Mouse (Mus musculus): ENCODE measurements at regions not wholly inside any gene's neighbourhood (a gene's known extent, or its start where the extent isn't known, plus 50 kb on each side); places are given as distances from the start of the nearest gene placed in this dataset.

DNA sequence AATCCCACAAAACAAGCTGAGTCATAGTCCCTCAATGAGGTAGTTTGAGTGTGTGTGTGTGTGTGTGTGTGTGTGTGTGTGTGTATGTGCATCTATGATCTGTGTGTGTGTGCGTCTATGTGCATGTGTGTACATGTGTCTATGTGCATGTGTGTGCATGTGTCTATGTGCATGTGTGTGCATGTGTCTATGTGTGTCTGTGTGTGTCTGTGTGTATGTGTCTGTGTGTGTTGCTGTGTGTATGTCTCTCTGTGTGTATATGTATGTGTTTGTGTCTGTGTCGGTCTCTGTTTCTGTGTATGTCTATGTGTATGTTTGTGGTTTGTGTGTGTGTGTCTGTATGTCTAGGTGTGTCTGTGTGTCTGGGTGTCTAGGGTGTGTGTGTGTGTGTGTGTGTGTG lies 309.1 kb upstream of the Brinp3 start:
- DNase-seq (ENCODE audit: low spot score): no peak

DNA sequence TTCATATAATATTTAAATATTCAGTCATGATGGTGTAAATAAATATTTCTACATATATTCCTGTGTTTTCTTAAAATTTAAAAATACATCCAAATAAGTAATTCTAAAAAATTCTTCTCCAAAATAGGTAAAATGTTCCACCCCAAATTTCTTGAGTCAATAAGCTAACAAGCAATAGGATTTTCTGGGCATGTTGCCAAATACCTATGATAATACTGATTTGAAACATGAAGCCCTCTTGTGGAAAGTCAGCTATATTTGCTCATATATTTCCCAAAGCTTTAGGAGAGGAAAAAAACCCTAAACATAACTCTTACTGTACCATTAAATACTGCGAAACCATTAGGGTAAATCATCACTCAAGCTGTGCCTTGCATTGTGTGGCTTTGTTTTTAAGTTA lies 282.9 kb upstream of the Brinp3 start:
- DNase-seq (ENCODE audit: low spot score): peak; percentile 51

- no peak for DNase-seq (ENCODE audit: low spot score)
Observed at GRCm38 (mm10) chr1:146231487-146232466, 262.8 kb upstream of the Brinp3 start.

DNA sequence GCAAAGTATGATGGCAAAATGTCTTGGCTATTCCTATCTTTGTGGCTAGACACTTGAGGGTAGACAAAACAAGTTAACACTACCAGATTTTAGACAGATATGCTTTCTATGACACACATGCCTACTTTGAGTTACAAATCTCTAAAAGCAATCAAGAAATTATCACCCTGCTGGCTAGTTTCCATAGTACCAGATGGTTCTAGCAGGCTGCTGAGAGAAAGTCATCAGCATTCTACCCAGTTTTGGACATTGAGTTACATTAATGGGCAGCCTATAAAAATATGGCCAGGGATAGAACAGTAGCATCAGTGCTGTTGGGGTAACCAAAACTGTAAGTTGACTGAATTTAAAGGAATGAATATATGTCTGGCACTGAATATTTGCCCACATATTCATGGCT lies 234.2 kb upstream of the Brinp3 start:
- no peak for DNase-seq (ENCODE audit: low spot score)

GRCm38 (mm10) chr1:146299031-146299430 lies 195.5 kb upstream of the Brinp3 start:
- DNase-seq (ENCODE audit: low spot score): no peak

- DNase-seq (ENCODE audit: low spot score): no peak
Observed at GRCm38 (mm10) chr1:146312547-146312946, 182.0 kb upstream of the Brinp3 start.

DNA sequence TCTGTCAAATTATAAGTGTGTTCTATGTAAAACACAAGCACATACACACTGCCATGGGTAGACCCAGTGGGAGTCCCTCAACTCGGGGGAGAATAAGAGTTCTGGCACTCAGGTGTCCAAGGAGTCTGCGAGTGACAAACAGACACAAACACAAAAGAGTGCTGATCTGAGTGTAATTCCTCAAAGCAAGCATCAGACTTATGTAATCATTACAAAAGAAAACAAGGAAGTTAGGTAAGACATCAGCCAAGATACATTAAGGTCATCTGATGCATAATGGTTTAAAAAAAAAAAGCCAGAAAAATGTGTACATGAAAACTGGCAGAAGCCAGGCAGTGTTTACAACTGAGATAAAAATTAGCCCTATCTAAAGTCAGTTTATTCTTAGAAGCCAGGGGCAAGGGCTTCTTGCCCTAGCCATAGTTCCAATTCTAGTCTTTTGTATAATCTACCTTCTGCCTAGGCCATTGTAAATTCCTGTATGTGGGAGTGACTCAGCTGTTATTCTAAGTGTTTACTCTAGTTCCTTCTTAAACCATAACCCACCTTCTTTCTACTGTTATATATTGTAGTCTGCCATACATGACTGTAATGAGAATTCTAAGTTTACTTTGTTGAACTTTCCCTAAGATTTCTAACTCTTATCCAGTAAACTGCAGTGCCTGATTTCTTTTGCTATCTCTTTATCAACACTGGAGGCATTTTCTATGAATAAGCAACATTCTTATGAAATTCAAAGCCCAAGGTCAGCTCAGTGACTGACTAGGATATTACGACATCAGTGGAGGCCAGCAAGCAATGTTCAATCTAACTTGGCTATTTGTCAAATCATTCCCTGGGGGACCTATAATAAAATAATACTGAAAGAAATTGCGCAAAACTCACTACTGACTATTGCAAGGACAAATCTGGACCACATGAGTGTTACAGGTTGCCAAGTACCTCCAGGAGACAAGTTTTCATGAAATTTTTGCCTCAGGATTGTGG lies 178.1 kb upstream of the Brinp3 start:
- peak; percentile 69 for DNase-seq (ENCODE audit: low spot score)

GRCm38 (mm10) chr1:146322026-146322425 lies 172.5 kb upstream of the Brinp3 start:
- DNase-seq (ENCODE audit: low spot score): no peak

- no peak for DNase-seq (ENCODE audit: low spot score)
Observed at GRCm38 (mm10) chr1:146322862-146323261, 171.7 kb upstream of the Brinp3 start.

DNA sequence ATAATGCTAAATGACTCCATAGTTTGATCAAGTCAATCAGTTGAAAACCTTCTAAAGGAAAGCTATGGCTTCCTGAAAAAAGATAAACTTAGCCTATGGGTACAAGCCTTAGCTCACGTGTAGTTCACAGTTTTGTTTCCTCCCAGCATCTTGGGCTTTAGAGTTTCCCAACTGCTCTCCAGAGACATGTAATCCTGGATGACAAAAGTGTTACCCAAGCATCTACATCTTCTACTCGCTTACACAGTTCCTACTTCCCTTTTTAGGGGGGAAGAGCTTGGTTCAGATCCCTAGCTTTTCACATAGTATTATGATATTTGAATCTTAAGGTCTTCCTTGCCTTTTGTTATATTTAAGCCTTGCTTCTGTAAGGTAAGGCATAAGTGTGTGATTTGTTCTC lies 157.5 kb upstream of the Brinp3 start:
- no peak for DNase-seq (ENCODE audit: low spot score)

- no peak for DNase-seq (ENCODE audit: low spot score)
Observed at GRCm38 (mm10) chr1:146356964-146357363, 137.6 kb upstream of the Brinp3 start.

GRCm38 (mm10) chr1:146358301-146358700 lies 136.3 kb upstream of the Brinp3 start:
- DNase-seq (ENCODE audit: low spot score): no peak

DNA sequence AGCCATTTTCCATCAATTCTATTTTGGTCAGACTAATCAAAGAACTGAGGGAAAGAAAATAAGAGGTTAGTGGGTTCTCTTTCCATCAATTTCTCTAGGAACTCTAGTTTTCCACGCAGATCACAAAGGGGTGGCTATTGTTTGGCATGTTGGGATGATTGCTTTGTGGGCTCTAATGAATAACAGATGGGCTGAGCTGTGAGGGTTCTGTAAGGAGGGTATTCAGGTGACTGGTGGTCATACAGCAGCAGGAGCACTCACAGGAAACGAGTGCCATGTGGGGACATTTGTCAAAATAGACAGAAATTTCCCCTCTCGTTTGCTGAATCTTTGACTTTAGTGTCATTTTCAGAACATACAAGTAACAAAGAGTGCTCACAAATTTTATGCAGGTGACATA lies 134.9 kb upstream of the Brinp3 start:
- no peak for DNase-seq (ENCODE audit: low spot score)

DNA sequence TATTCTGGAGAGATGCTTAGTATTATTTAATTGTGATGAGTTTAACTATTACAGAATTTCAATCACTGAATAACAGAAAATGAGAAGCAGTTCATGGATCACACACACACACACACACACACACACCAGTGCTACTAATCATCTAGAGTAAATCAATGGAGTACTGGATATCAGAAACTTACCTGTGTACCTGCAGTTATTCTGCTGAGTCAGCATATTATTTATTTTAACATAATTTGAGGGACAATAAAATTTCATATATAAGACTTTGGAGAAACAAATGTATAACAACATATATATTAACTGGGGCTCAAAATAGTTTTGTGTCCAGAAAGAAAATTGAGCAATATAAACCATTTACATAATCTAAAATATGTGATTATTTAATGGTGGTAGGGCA lies 134.4 kb upstream of the Brinp3 start:
- DNase-seq (ENCODE audit: low spot score): no peak

DNA sequence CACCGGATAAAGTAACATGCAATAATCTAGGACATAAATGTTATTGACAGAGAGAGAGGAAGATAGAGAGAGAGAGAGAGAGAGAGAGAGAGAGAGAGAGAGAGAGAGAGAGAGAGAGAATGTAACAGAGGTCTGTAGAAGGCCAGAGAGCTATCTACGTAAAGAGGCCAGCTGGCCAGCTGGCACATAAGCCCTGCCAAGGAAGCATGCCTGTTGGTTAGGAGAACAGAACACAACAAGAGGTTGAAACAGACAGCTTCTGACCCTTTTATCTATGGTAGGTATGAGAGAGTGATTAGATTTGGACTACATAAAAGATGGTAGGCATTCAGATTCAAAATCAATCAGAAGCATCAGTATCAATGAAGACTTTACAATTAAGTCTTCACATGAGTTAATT lies 130.8 kb upstream of the Brinp3 start:
- no peak for DNase-seq (ENCODE audit: low spot score)

All from adipocyte (in vitro differentiated cells).